Mouse (Mus musculus) lung, embryonic 16.5 days (tissue): ENCODE measurements around the gene Kdm1b. TPM values are rescaled to one million over a fixed set of nuclear protein-coding genes. Genes with fewer than 3 reads are reported as not detected.
A peak's percentile ranks its signal among the peaks of the same experiment; 100 is the strongest.

Experiments used
- ATAC-seq: fragments of 200-750 bp; cut with Nextera tagmentation; 2 replicates; pipeline ENCODE4 v1.8.0; 2017; ENCODE audit warnings: low read depth, mild to moderate bottlenecking, moderate library complexity
- H3K27ac ChIP-seq: fragments of 300-500 bp; sonication (generic); 2 replicates; pipeline ENCODE4 v1.5.1; 2014; ENCODE audit warnings: mild to moderate bottlenecking, control low read depth, low read length
- H3K27me3 ChIP-seq: fragments of 300-500 bp; sonication (generic); 2 replicates; pipeline ENCODE4 v1.6.1; 2014; ENCODE audit warnings: low read depth, low read length, mixed read lengths; ENCODE audit not compliant: control insufficient read depth, insufficient read depth
- H3K36me3 ChIP-seq: fragments of 300-500 bp; sonication (generic); 2 replicates; pipeline ENCODE4 v1.6.1; 2014; ENCODE audit warnings: low read length; ENCODE audit not compliant: control insufficient read depth, insufficient read depth
- H3K4me1 ChIP-seq: fragments of 300-500 bp; sonication (generic); replicated peaks from 2 replicates; pipeline ENCODE4 v1.6.1; 2014; ENCODE audit warnings: low read length, mixed read lengths; ENCODE audit not compliant: control insufficient read depth, insufficient read depth
- H3K4me2 ChIP-seq: fragments of 300-500 bp; sonication (generic); 2 replicates; pipeline ENCODE4 v1.6.1; 2014; ENCODE audit warnings: low read depth, low read length, control low read depth
- H3K4me3 ChIP-seq: fragments of 300-500 bp; sonication (generic); 2 replicates; pipeline ENCODE4 v1.5.1; 2014; ENCODE audit warnings: mild to moderate bottlenecking, low read length, control low read depth
- H3K9ac ChIP-seq: fragments of 300-500 bp; sonication (generic); 2 replicates; pipeline ENCODE4 v1.6.1; 2014; ENCODE audit warnings: low read length, control low read depth
- H3K9me3 ChIP-seq: fragments of 300-500 bp; sonication (generic); 2 replicates; pipeline ENCODE4 v1.6.1; 2016; ENCODE audit warnings: low read length; ENCODE audit not compliant: control insufficient read depth
- WGBS: fragments of 180-500 bp; shearing (Covaris S2); extraction: QIAGEN DNeasy Blood & Tissue Kit; methylation state at CpG from one replicate; pipeline ENCODE4 v1.1.7; 2014; 5-methylcytosine and 5-hydroxymethylcytosine counted together
- polyA plus RNA-seq: library from polyadenylated mRNA; unstranded; fragments of >200 nt; fragmentation: Nextera tagmentation; extraction: Ambion mirVana; gene quantifications from 2 replicates; pipeline ENCODE4 v1.2.1, GENCODE M21; 2015

Kdm1b gene
- 10.7 and 11.5 TPM in 2 replicates for polyA plus RNA-seq

DNA sequence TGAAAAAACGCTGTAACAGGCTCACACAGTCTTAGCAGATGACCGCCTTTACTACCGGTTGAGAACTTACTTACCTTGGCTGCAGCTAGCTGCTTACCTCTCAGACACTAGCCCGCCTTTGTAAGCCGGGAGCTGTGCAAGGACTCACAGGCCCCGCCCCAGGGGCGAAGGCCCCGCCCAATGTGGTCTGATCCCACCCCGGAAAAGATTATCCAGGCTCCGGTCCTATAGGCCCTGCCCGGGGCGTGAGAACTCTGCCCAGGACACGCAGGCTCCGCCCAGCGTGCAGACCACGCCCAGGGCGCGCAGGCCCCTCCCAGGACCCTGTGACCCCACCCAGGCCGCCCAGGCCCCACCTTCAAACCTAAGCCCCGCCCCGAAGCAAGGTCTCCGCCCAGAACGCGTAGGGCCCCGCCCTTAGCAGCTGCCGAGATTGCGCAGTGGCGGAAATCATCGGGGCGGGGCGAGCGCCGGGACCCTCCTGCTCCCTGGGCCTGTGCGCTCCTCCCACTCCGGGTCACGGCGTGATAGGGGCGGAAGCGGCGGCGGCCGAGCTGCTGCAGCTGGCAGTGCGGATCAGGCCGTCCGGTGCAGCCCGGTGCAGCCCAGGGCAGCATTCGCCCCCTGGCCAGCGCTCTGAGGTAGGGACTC, at the start of gene Kdm1b:
Gene Kdm1b (plus strand): TSS at position 470 of the 651 bp plus-strand sequence.
- peak within 1 kb of the TSS; percentile 76 for H3K9ac ChIP-seq
- peak within 1 kb of the TSS; percentile 98 for H3K4me2 ChIP-seq
- no peaks in the 10 kb centered on the region for H3K9me3 ChIP-seq
- H3K36me3 ChIP-seq: no peaks in the 10 kb centered on the region
- ATAC-seq: peak; percentile 98
- under 1% methylated on average over 45 of the region's 48 CpGs for WGBS
- peak within 1 kb of the TSS; percentile 41; the same call in 1 of the 2 replicates for H3K27ac ChIP-seq
- H3K27me3 ChIP-seq: no peaks in the 10 kb centered on the region
- peaks cover 9% of the 10 kb centered on the region for H3K4me1 ChIP-seq
- H3K4me3 ChIP-seq: peak within 1 kb of the TSS; percentile 68

DNA sequence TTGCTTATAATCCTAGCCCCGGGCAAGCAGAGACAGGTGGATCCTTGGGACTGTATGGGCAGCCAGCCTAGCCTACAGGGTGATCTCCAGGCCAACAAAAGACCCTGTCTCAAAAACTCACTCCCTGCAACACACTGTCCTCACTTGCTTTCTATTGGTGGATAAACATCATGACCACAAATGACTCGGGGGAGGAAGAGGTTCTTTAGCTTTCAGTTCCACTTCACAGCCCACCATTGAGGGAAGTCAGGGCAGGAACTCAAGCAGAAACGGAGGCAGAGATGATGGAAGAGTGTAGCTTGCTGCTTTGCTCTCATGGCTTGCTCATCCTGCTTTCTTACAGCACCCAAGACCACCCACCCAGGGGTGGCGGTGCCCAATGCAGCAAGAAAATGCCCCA, 45.9 kb upstream of the Kdm1b start:
- Histone ChIP-seq H3K9ac (no peak overlapping the region), H3K4me1 (no peaks in the 10 kb centered on the region), H3K27me3 (no peaks in the 10 kb centered on the region), H3K4me3 (no peak overlapping the region), H3K27ac (no peak overlapping the region), H3K36me3 (no peaks in the 10 kb centered on the region), H3K9me3 (no peaks in the 10 kb centered on the region), H3K4me2 (no peak overlapping the region)
- ATAC-seq: no peak
- WGBS: 82% methylated on average over 4 of the region's 4 CpGs

DNA sequence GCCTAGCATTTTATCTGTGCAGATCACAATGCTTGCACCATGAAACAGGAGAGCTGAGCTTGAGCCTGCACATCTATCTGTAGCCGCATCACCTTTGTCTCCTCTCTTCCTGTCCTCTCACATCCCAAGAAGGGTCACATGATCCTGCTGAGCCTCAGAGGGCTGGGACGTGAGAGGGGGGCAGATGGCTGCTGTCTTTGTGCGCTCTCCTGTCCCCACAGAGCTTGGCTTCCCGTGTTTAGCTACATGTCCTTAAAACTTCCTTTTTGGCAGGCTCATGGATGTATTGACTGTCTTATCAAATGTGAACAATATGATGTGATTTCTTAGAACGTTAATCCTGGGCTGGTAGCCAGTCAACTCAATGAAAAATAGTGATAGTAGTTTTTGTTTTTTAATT, 43.8 kb upstream of the Kdm1b start:
- no peak overlapping the region for H3K27ac ChIP-seq
- no peaks in the 10 kb centered on the region for H3K27me3 ChIP-seq
- H3K9ac ChIP-seq: no peak overlapping the region
- H3K4me2 ChIP-seq: no peak overlapping the region
- H3K9me3 ChIP-seq: no peaks in the 10 kb centered on the region
- no peak overlapping the region for H3K4me3 ChIP-seq
- WGBS: 27% methylated on average over 5 of the region's 5 CpGs
- H3K36me3 ChIP-seq: no peaks in the 10 kb centered on the region
- H3K4me1 ChIP-seq: no peaks in the 10 kb centered on the region
- no peak for ATAC-seq

DNA sequence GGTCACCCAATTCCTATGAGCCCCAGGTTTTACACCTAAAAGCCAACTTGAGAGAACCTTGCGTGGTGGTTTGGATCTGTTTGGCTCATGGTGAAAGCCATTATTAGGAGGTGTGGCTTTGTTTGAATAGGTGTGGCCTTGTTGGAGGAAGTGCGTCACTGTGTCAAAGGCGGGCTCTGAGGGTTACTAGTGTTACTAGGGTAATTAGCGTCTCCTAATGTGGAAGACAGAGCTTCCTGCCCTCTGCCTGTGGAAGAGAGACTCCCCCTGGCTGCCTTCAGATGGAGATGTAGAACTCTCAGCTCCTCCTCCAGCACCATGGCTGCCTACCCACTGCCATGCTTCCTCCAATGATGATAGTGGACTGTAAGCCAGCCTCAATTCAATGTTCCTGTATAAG, 41.7 kb upstream of the Kdm1b start:
- Histone ChIP-seq H3K27ac (no peak overlapping the region), H3K4me1 (no peaks in the 10 kb centered on the region), H3K4me2 (no peak overlapping the region), H3K4me3 (no peak overlapping the region), H3K36me3 (no peaks in the 10 kb centered on the region), H3K9me3 (no peaks in the 10 kb centered on the region), H3K9ac (no peak overlapping the region), H3K27me3 (no peaks in the 10 kb centered on the region)
- ATAC-seq: no peak
- 90% methylated on average over 4 of the region's 4 CpGs for WGBS

- ATAC-seq: no peak
- peak overlapping the region; percentile 99 for H3K4me2 ChIP-seq
- no peaks in the 10 kb centered on the region for H3K36me3 ChIP-seq
- peaks cover 20% of the 10 kb centered on the region for H3K9me3 ChIP-seq
- no peaks in the 10 kb centered on the region; the same call in 1 of the 2 replicates for H3K4me1 ChIP-seq
- H3K9ac ChIP-seq: no peak overlapping the region
- peak overlapping the region; percentile 55; the same call in 1 of the 2 replicates for H3K4me3 ChIP-seq
- WGBS: 52% methylated on average over 10 of the region's 10 CpGs
- H3K27me3 ChIP-seq: no peaks in the 10 kb centered on the region
- H3K27ac ChIP-seq: no peak overlapping the region
Measured at GRCm38 (mm10) chr13:47013740-47014139, 29.6 kb upstream of the Kdm1b start.

GRCm38 (mm10) chr13:47014334-47015194, 28.7 kb upstream of the Kdm1b start, which contains the start of gene Nhlrc1:
TSS of gene Nhlrc1 (minus strand) at chr13:47014850.
- peak within 1 kb of the TSS; percentile 68 for H3K9ac ChIP-seq
- H3K4me2 ChIP-seq: peak within 1 kb of the TSS; percentile 99
- no peak within 1 kb of the TSS for H3K27ac ChIP-seq
- ATAC-seq: peak; percentile 89
- peak within 1 kb of the TSS; percentile 55 for H3K4me3 ChIP-seq
- 2% methylated on average over 73 of the region's 73 CpGs for WGBS
- H3K27me3 ChIP-seq: no peaks in the 10 kb centered on the region
- H3K4me1 ChIP-seq: no peaks in the 10 kb centered on the region; the same call in 1 of the 2 replicates
- H3K9me3 ChIP-seq: peaks cover 20% of the 10 kb centered on the region
- no peaks in the 10 kb centered on the region for H3K36me3 ChIP-seq

DNA sequence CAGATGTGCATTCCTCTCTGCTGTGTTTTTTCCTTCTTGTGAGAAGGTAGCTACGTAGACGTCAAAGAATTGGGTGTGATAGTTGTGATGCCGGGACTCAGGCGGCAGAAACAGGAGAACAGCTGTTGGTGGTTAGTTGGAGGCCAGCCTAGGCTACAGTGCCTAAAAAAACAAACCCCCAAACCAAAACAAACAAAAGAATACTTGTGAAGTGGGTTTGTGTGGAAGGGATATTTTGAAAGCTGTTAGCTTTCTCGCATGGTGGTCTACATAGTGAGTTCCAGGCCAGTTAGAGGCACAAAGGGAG, 28.2 kb upstream of the Kdm1b start:
- Histone ChIP-seq H3K4me1 (no peaks in the 10 kb centered on the region; the same call in 1 of the 2 replicates), H3K27me3 (no peaks in the 10 kb centered on the region), H3K27ac (no peak overlapping the region), H3K9me3 (peaks cover 15% of the 10 kb centered on the region), H3K4me3 (peak overlapping the region; percentile 55), H3K36me3 (no peaks in the 10 kb centered on the region), H3K9ac (no peak overlapping the region; the same call in 1 of the 2 replicates), H3K4me2 (peak overlapping the region; percentile 99)
- ATAC-seq: peak; percentile 31
- WGBS: 39% methylated on average over 5 of the region's 5 CpGs

DNA sequence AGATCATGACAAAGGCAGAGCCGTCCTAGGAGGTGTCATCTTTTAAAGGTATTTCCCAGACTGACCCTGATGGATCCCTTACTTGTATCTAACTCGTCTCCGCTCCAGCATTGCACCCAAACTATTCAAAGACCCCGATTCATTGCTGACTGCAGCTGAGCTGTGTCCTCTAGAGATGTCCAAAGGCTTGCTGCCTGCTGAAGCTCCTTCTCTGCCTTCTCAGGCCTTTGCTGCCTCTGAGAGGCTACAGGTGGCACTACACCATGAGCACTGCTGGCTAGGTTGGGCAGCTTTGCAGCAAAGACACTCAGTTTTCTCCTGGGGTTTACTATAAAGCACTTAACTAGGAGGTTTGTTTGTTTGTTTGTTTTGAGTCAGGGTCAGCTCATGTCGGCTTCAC, 26.0 kb upstream of the Kdm1b start:
- Histone ChIP-seq H3K9me3 (peaks cover 3% of the 10 kb centered on the region; the same call in 1 of the 2 replicates), H3K4me3 (no peak overlapping the region), H3K4me2 (no peak overlapping the region), H3K36me3 (no peaks in the 10 kb centered on the region), H3K27ac (no peak overlapping the region), H3K9ac (no peak overlapping the region), H3K27me3 (no peaks in the 10 kb centered on the region), H3K4me1 (no peaks in the 10 kb centered on the region; the same call in 1 of the 2 replicates)
- 40% methylated on average over 5 of the region's 5 CpGs for WGBS
- ATAC-seq: peak; percentile 58; the same call in 1 of the 2 replicates

DNA sequence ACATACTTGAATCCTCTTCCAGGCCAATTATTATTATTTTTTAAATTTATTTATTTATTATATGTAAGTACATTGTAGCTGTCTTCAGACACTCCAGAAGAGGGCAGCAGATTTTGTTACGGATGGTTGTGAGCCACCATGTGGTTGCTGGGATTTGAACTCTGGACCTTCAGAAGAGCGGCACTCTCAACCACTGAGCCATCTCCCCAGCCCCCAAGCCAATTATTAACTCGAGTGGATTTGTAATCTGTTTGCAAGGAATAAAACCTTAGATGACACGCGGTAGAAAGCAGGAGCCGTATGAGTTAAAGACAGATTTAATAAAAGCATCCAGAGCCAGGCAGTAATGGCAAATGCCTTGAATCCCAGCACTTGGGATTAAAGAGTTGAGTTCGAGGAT, 23.5 kb upstream of the Kdm1b start:
- H3K4me1 ChIP-seq: no peaks in the 10 kb centered on the region; the same call in 1 of the 2 replicates
- no peak overlapping the region for H3K27ac ChIP-seq
- no peak for ATAC-seq
- H3K4me2 ChIP-seq: no peak overlapping the region
- H3K9ac ChIP-seq: no peak overlapping the region
- no peaks in the 10 kb centered on the region for H3K27me3 ChIP-seq
- H3K36me3 ChIP-seq: no peaks in the 10 kb centered on the region
- no peak overlapping the region for H3K4me3 ChIP-seq
- H3K9me3 ChIP-seq: no peaks in the 10 kb centered on the region
- 82% methylated on average over 7 of the region's 7 CpGs for WGBS
